Mouse (Mus musculus): Measurements from ENCODE around the gene Cbx2. TPM values are rescaled to one million over a fixed set of nuclear protein-coding genes. Genes with fewer than 3 reads are reported as not detected.

Cbx2 gene
- total RNA-seq, 2 experiments from 2014 or later, result 5.2 to 6.8 TPM

GRCm38 (mm10) chr11:119007461-119008456 is 15.0 kb upstream of the Cbx2 start:
- no peak for DNase-seq
- intact Hi-C loops (cut with DNase I), result no loop called here

GRCm38 (mm10) chr11:119014455-119014854 is 8.3 kb upstream of the Cbx2 start:
- intact Hi-C loops (cut with DNase I), result no loop called here
- no peak for DNase-seq

- no peak for DNase-seq
- intact Hi-C loops (cut with DNase I), result no loop called here
Observed at GRCm38 (mm10) chr11:119017506-119017905, 5.3 kb upstream of the Cbx2 start.

- DNase-seq, result no peak
- intact Hi-C loops (cut with DNase I), result no loop called here
Observed at GRCm38 (mm10) chr11:119021180-119021579, 1.6 kb upstream of the Cbx2 start.

GRCm38 (mm10) chr11:119022068-119022894 is 481 bp upstream of the Cbx2 start:
- DNase-seq, result peak in 1 of 2 experiments; percentile 19
- intact Hi-C loops (cut with DNase I), result no loop called here

- intact Hi-C loops (cut with DNase I), result no loop called here
- DNase-seq, result peak in 1 of 2 experiments; percentile 51
Observed at GRCm38 (mm10) chr11:119023616-119023980, 836 bp downstream of the Cbx2 start.

- peak in 1 of 2 experiments; percentile 38 for DNase-seq
Observed at GRCm38 (mm10) chr11:119024260-119024659, 1.5 kb downstream of the Cbx2 start.

GRCm38 (mm10) chr11:119026203-119026602 is 3.4 kb downstream of the Cbx2 start:
- intact Hi-C loops (cut with DNase I), result no loop called here
- DNase-seq, result peak; percentile 81

More at GRCm38 (mm10) chr11:119024260-119024659, 1.5 kb downstream of the Cbx2 start:
- intact Hi-C loops (cut with DNase I), result no loop called here

- peak; percentile 89 to 94 for DNase-seq
- intact Hi-C loops (cut with DNase I), result loop anchor here (2.0 to 5.0 kb wide), 2 partner anchors 37 to 157 kb away; no protein-coding TSS in a partner anchor
Observed at GRCm38 (mm10) chr11:119033874-119034558, 11.3 kb downstream of the Cbx2 start.

GRCm38 (mm10) chr11:119034635-119035034 is 11.9 kb downstream of the Cbx2 start:
- intact Hi-C loops (cut with DNase I), result loop anchor here (2.0 to 5.0 kb wide), 2 partner anchors 37 to 156 kb away; no protein-coding TSS in a partner anchor

GRCm38 (mm10) chr11:119035094-119035685 is 12.4 kb downstream of the Cbx2 start:
- no peak for DNase-seq
- intact Hi-C loops (cut with DNase I), result loop anchor here (2.0 kb wide), 1 partner anchor 156 kb away; no protein-coding TSS in a partner anchor

More at GRCm38 (mm10) chr11:119034635-119035034, 11.9 kb downstream of the Cbx2 start:
- DNase-seq, result no peak

- no peak for DNase-seq
- intact Hi-C loops (cut with DNase I), result loop anchor here (2.0 kb wide), 1 partner anchor 155 kb away; no protein-coding TSS in a partner anchor
Observed at GRCm38 (mm10) chr11:119035686-119036165, 13.0 kb downstream of the Cbx2 start.

GRCm38 (mm10) chr11:119036447-119036846 is 13.7 kb downstream of the Cbx2 start:
- DNase-seq, result no peak
- intact Hi-C loops (cut with DNase I), result no loop called here

GRCm38 (mm10) chr11:119036934-119037779 is 14.4 kb downstream of the Cbx2 start:
- no peak for DNase-seq
- intact Hi-C loops (cut with DNase I), result no loop called here

GRCm38 (mm10) chr11:119037780-119038401 is 15.1 kb downstream of the Cbx2 start:
- no peak for DNase-seq
- intact Hi-C loops (cut with DNase I), result no loop called here

- DNase-seq, result no peak
- intact Hi-C loops (cut with DNase I), result no loop called here
Observed at GRCm38 (mm10) chr11:119038744-119039484, 16.2 kb downstream of the Cbx2 start.

GRCm38 (mm10) chr11:119039732-119040512 is 17.2 kb downstream of the Cbx2 start:
- no peak for DNase-seq
- intact Hi-C loops (cut with DNase I), result no loop called here

Data from heart, postnatal 10 days (tissue).